Mouse (Mus musculus) heart, embryonic 10.5 days (tissue): ENCODE results near the gene Olfr1277. TPM values are rescaled to one million over a fixed set of nuclear protein-coding genes. Genes with fewer than 3 reads are reported as not detected.

Experiments used
- DNase-seq: peaks from one replicate; pipeline ENCODE4 v3.0.0-alpha.2; 2017; ENCODE audit warnings: low spot score
- H3K27ac ChIP-seq: fragments of 300-500 bp; sonication (generic); 2 replicates; pipeline ENCODE4 v1.5.1; 2016; ENCODE audit warnings: mild to moderate bottlenecking
- H3K27me3 ChIP-seq: fragments of 300-500 bp; sonication (generic); 2 replicates; pipeline ENCODE4 v1.6.1; 2016; ENCODE audit warnings: mild to moderate bottlenecking; ENCODE audit not compliant: poor library complexity, insufficient read depth, severe bottlenecking
- H3K36me3 ChIP-seq: fragments of 300-500 bp; sonication (generic); 2 replicates; pipeline ENCODE4 v1.6.1; 2016; ENCODE audit warnings: mild to moderate bottlenecking, moderate library complexity
- H3K4me1 ChIP-seq: fragments of 300-500 bp; sonication (generic); 2 replicates; pipeline ENCODE4 v1.6.1; 2016; ENCODE audit warnings: mild to moderate bottlenecking
- H3K4me3 ChIP-seq: fragments of 300-500 bp; sonication (generic); 2 replicates; pipeline ENCODE4 v1.5.1; 2016; ENCODE audit warnings: mild to moderate bottlenecking, moderate library complexity
- H3K9me3 ChIP-seq: fragments of 300-500 bp; sonication (generic); 2 replicates; pipeline ENCODE4 v1.6.1; 2016; ENCODE audit warnings: mild to moderate bottlenecking, moderate library complexity
- WGBS: fragments of 180-500 bp; shearing (Covaris S2); methylation state at CpG from one replicate; pipeline ENCODE4 v1.1.7; 2016; 5-methylcytosine and 5-hydroxymethylcytosine counted together
- polyA plus RNA-seq: library from polyadenylated mRNA; unstranded; fragments of >200 nt; fragmentation: Nextera tagmentation; extraction: Ambion mirVana; gene quantifications from 2 replicates; pipeline ENCODE4 v1.2.1, GENCODE M21; 2016

Olfr1277 gene
- not detected in 2 replicates for polyA plus RNA-seq

DNA sequence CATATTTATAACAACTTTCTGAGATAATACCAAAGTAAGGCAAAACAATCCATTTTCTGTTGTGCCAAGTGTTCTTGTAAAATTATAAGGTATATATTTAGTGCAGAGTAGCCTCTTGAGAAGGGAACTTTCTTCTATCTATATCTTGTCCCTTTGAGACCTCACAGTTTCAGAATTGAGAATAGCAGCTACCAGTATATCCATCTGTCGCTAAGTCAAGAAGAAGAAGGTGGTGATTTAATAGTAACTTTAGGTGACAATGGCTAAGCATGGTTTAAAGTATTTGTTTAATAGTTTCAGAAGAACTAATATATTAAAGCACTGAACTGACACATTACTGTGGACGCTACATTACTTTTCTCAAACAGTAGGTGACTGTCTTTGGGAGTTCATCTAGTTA is at the start of gene Olfr1277:
TSS of gene Olfr1277 (minus strand) at position 101 of the 400 bp plus-strand sequence.
- Histone ChIP-seq H3K4me3 (no peak within 1 kb of the TSS), H3K27me3 (no peaks in the 10 kb centered on the region), H3K36me3 (no peaks in the 10 kb centered on the region), H3K4me1 (no peaks in the 10 kb centered on the region), H3K27ac (no peak within 1 kb of the TSS), H3K9me3 (no peaks in the 10 kb centered on the region)
- no peak for DNase-seq
- WGBS = 71% methylated on average over 2 of the region's 2 CpGs

DNA sequence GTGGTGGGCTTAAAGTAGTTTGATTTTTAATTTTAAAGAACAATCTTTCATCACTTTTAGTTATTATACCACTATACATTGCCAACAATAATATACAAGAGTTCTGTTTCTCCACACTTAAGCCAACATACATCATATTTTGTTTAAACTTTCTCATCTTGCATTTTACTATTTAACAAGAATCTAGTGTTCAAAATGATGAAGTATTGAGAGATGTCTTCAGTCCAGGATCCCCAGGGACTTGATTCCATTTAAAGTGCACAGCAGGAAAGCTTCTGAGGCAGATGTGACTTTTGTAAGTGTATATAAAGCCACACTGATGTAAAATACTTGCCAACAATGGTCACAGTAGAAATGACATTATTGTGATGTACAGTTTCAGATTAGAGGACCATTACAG is 39.8 kb upstream of the Olfr1277 start, which contains the start of gene Olfr1280:
TSS of gene Olfr1280 (plus strand) at position 301 of the 400 bp plus-strand sequence.
- no peak for DNase-seq
- H3K27me3 ChIP-seq = no peaks in the 10 kb centered on the region
- no peaks in the 10 kb centered on the region for H3K4me1 ChIP-seq
- H3K4me3 ChIP-seq = no peak within 1 kb of the TSS
- H3K36me3 ChIP-seq = no peaks in the 10 kb centered on the region
- no peak within 1 kb of the TSS for H3K27ac ChIP-seq
- no peaks in the 10 kb centered on the region for H3K9me3 ChIP-seq

DNA sequence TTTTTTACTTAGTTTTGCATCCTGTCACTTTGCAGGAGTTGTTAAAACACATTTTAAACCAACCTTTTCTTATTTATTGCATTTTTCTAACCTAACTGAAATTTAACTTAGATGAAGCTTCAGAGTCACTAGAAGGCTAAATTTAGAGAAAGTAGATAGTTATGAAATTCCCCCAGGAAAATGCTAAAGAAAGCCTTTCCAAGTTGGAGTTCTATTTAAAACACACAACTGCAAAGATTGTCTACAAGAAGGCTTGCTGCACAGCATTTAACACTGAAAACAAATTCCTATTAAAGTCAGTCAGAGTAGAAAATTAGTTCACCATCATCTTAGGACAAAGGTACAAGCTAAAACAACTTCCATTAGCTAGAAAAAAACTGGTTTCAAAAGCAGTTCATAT is 26.5 kb upstream of the Olfr1277 start, which contains the start of gene Olfr1279:
TSS of gene Olfr1279 (plus strand) at position 262 of the 400 bp plus-strand sequence.
- DNase-seq = no peak
- no peaks in the 10 kb centered on the region for H3K36me3 ChIP-seq
- H3K4me1 ChIP-seq = no peaks in the 10 kb centered on the region
- H3K9me3 ChIP-seq = no peaks in the 10 kb centered on the region
- H3K4me3 ChIP-seq = no peak within 1 kb of the TSS
- no peaks in the 10 kb centered on the region for H3K27me3 ChIP-seq
- no peak within 1 kb of the TSS for H3K27ac ChIP-seq

- H3K27me3 ChIP-seq = no peaks in the 10 kb centered on the region
- H3K36me3 ChIP-seq = no peaks in the 10 kb centered on the region
- H3K27ac ChIP-seq = no peak overlapping the region
- H3K9me3 ChIP-seq = no peaks in the 10 kb centered on the region
- DNase-seq = no peak
- no peak overlapping the region for H3K4me3 ChIP-seq
- H3K4me1 ChIP-seq = no peaks in the 10 kb centered on the region
Measured at GRCm38 (mm10) chr2:111298541-111298940, 24.6 kb upstream of the Olfr1277 start.

GRCm38 (mm10) chr2:111289836-111290235 is 15.9 kb upstream of the Olfr1277 start, which contains the start of gene Olfr1278:
Gene Olfr1278 (plus strand): TSS chr2:111290136.
- Histone ChIP-seq H3K27me3 (no peaks in the 10 kb centered on the region), H3K4me3 (no peak within 1 kb of the TSS), H3K27ac (no peak within 1 kb of the TSS), H3K9me3 (no peaks in the 10 kb centered on the region), H3K4me1 (no peaks in the 10 kb centered on the region), H3K36me3 (no peaks in the 10 kb centered on the region)
- no peak for DNase-seq

GRCm38 (mm10) chr2:111254216-111254615 is 19.7 kb downstream of the Olfr1277 start, which contains the start of gene Olfr1276:
Gene Olfr1276 (plus strand): TSS chr2:111254516.
- Histone ChIP-seq H3K4me3 (no peak within 1 kb of the TSS), H3K9me3 (no peaks in the 10 kb centered on the region; the same call in 1 of the 2 replicates), H3K27ac (no peak within 1 kb of the TSS), H3K27me3 (no peaks in the 10 kb centered on the region), H3K36me3 (no peaks in the 10 kb centered on the region), H3K4me1 (no peaks in the 10 kb centered on the region)
- no peak for DNase-seq

DNA sequence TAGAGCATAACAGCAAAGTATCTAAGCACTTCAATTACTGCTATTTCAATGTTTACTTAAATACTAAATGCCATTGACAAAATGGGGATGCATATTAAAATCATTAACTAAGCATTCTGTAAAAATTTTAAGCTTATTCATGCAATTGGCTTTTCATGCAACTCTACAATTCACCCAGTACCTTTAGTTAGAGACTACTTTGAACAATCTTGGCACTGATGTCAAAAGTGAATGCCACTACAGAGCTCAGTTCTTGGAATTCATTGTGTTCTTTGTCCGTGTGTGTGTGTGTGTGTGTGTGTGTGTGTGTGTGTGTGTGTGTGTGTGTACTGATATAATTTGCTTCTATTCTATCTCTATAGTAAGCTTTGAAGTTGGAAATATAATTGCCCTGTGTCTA is 38.7 kb downstream of the Olfr1277 start, which contains the start of gene Olfr1275:
TSS of gene Olfr1275 (minus strand) at position 101 of the 400 bp plus-strand sequence.
- H3K27ac ChIP-seq = no peak within 1 kb of the TSS
- 89% methylated on average over 1 of the region's 1 CpGs for WGBS
- no peaks in the 10 kb centered on the region for H3K27me3 ChIP-seq
- H3K9me3 ChIP-seq = no peaks in the 10 kb centered on the region
- no peaks in the 10 kb centered on the region for H3K36me3 ChIP-seq
- no peaks in the 10 kb centered on the region for H3K4me1 ChIP-seq
- no peak for DNase-seq
- H3K4me3 ChIP-seq = no peak within 1 kb of the TSS

GRCm38 (mm10) chr2:111229502-111229901 is 44.4 kb downstream of the Olfr1277 start, which contains the start of gene 4930430A15Rik:
Gene 4930430A15Rik (minus strand): TSS chr2:111229602.
- no peaks in the 10 kb centered on the region for H3K27me3 ChIP-seq
- H3K4me1 ChIP-seq = no peaks in the 10 kb centered on the region
- H3K27ac ChIP-seq = no peak within 1 kb of the TSS
- DNase-seq = no peak
- H3K4me3 ChIP-seq = no peak within 1 kb of the TSS
- H3K9me3 ChIP-seq = no peaks in the 10 kb centered on the region
- WGBS = 83% methylated on average over 6 of the region's 6 CpGs
- H3K36me3 ChIP-seq = no peaks in the 10 kb centered on the region

Other genes starting within 250 kb of the Olfr1277 start
- gene Gm13941, start 168.1 kb downstream of the Olfr1277 start, polyA plus RNA-seq = not detected in 2 replicates
- gene Gm15130, start 121.2 kb downstream of the Olfr1277 start, polyA plus RNA-seq = not detected in 2 replicates
- not detected in 2 replicates for gene 4930430A15Rik, start 44.5 kb downstream of the Olfr1277 start, polyA plus RNA-seq
- gene Olfr1275, start 38.8 kb downstream of the Olfr1277 start, polyA plus RNA-seq = not detected in 2 replicates
- not detected in 2 replicates for gene Olfr1276, start 19.6 kb downstream of the Olfr1277 start, polyA plus RNA-seq
- gene Olfr1278, start 16.0 kb upstream of the Olfr1277 start, polyA plus RNA-seq = not detected in 2 replicates
- gene Olfr1279, start 26.5 kb upstream of the Olfr1277 start, polyA plus RNA-seq = 0.04 TPM in 1 of 2 replicates, not detected in the other
- not detected in 2 replicates for gene Olfr1280, start 39.9 kb upstream of the Olfr1277 start, polyA plus RNA-seq
- gene Olfr1281, start 52.4 kb upstream of the Olfr1277 start, polyA plus RNA-seq = not detected in 2 replicates
- not detected in 2 replicates for gene Olfr1282, start 62.0 kb upstream of the Olfr1277 start, polyA plus RNA-seq
- not detected in 2 replicates for gene Olfr1283, start 92.7 kb upstream of the Olfr1277 start, polyA plus RNA-seq
- gene Olfr1284, start 101.4 kb upstream of the Olfr1277 start, polyA plus RNA-seq = not detected in 2 replicates
- gene Olfr1286, start 149.0 kb upstream of the Olfr1277 start, polyA plus RNA-seq = not detected in 2 replicates
- gene Olfr1287, start 175.0 kb upstream of the Olfr1277 start, polyA plus RNA-seq = not detected in 2 replicates
- not detected in 2 replicates for gene Olfr1288, start 200.0 kb upstream of the Olfr1277 start, polyA plus RNA-seq
- not detected in 2 replicates for gene Olfr1289, start 206.7 kb upstream of the Olfr1277 start, polyA plus RNA-seq
- gene Olfr1290, start 219.7 kb upstream of the Olfr1277 start, polyA plus RNA-seq = 0.15 and 0.31 TPM in 2 replicates
- gene Olfr1291-ps1, start 223.1 kb upstream of the Olfr1277 start, polyA plus RNA-seq = 0.09 TPM in 1 of 2 replicates, not detected in the other